Mouse (Mus musculus) adrenal gland, adult (tissue): ENCODE results near the gene Pdgfc.

Source experiments
- DNase-seq, 2 experiments: peaks; one replicate each; pipeline ENCODE4 v3.0.0; 2022 to 2023; ENCODE audit warnings: low spot score in 1 of 2; ENCODE audit not compliant: inconsistent age in 2 of 2

Pdgfc gene

GRCm38 (mm10) chr3:81243591-81243990 lies 207.4 kb downstream of the Pdgfc start:
- DNase-seq = no peak

GRCm38 (mm10) chr3:81262801-81263200 lies 226.6 kb downstream of the Pdgfc start:
- no peak for DNase-seq
